Mouse (Mus musculus): ENCODE measurements at regions not wholly inside any gene's neighbourhood (a gene's known extent, or its start where the extent isn't known, plus 50 kb on each side); places are given as distances from the start of the nearest gene placed in this dataset.

GRCm38 (mm10) chr15:56294910-56295438 is 1182.5 kb downstream of the Slc22a22 start:
- no peak for TF ChIP-seq CTCF (conservative IDR thresholded peaks at IDR 0.05 in 1 of 2, IDR thresholded peaks at IDR 0.05 in 1 of 2; ENCODE audit: low read depth in 2 of 2, low read length in 2 of 2)
- no peak for TF ChIP-seq IRF4 (IDR thresholded peaks at IDR 0.05; ENCODE audit: low read depth, low read length)
- TF ChIP-seq POLR2A (IDR thresholded peaks at IDR 0.05; ENCODE audit: low read depth, low read length): no peak
- TF ChIP-seq MAFK (IDR thresholded peaks at IDR 0.05; ENCODE audit: insufficient replicate concordance, low read length): no peak
- TF ChIP-seq UBTF (IDR thresholded peaks at IDR 0.05; ENCODE audit: low read depth, low read length): no peak
- no peak for TF ChIP-seq RAD21 (IDR thresholded peaks at IDR 0.05; ENCODE audit: low read depth, low read length)
- no peak for TF ChIP-seq USF1 (IDR thresholded peaks at IDR 0.05; ENCODE audit: low read depth, low read length)
- no peak for TF ChIP-seq ZKSCAN1 (IDR thresholded peaks at IDR 0.05; ENCODE audit: borderline replicate concordance, low read depth, low read length)
- no peak for TF ChIP-seq SIN3A (IDR thresholded peaks at IDR 0.05; ENCODE audit: low read length)

Measured in CH12.LX (cell line).